Mouse (Mus musculus): ENCODE data around the gene Pnkp. TPM values are rescaled to one million over a fixed set of nuclear protein-coding genes. Genes with fewer than 3 reads are reported as not detected.
"Not testable (repeated sequence)": the region's sequence is repeated elsewhere in the genome, so short reads cannot be mapped to it uniquely, and the experiment has no call there.

Gene Pnkp
- polyA plus RNA-seq, 3 experiments from 2014 or later, result 43.2 to 49.7 (median 46.8) TPM

GRCm38 (mm10) chr7:44870614-44871013 is 13.7 kb downstream of the Pnkp start:
- ATAC-seq, result no peak

- no peak for ATAC-seq
Measured at GRCm38 (mm10) chr7:44871181-44871580, 14.2 kb downstream of the Pnkp start.

GRCm38 (mm10) chr7:44871774-44872173 is 14.8 kb downstream of the Pnkp start:
- ATAC-seq, result not testable (repeated sequence)

GRCm38 (mm10) chr7:44877833-44878232 is 20.9 kb downstream of the Pnkp start:
- ATAC-seq, result no peak

- no peak for ATAC-seq
Measured at GRCm38 (mm10) chr7:44883036-44883435, 26.1 kb downstream of the Pnkp start.

- no peak for ATAC-seq
Measured at GRCm38 (mm10) chr7:44884637-44885036, 27.7 kb downstream of the Pnkp start.

- ATAC-seq, result no peak
Measured at GRCm38 (mm10) chr7:44886964-44887363, 30.0 kb downstream of the Pnkp start.

GRCm38 (mm10) chr7:44888256-44889105 is 31.5 kb downstream of the Pnkp start:
- ATAC-seq, result no peak

- no peak for ATAC-seq
Measured at GRCm38 (mm10) chr7:44890180-44890579, 33.2 kb downstream of the Pnkp start.

GRCm38 (mm10) chr7:44890737-44891136 is 33.8 kb downstream of the Pnkp start:
- no peak for ATAC-seq

GRCm38 (mm10) chr7:44891611-44892010 is 34.7 kb downstream of the Pnkp start:
- no peak for ATAC-seq

- peak; percentile 42 for ATAC-seq
Measured at GRCm38 (mm10) chr7:44892276-44892921, 35.5 kb downstream of the Pnkp start, which contains the start of gene Med25. Gene Med25, minus strand, starts transcription at chr7:44892712.

- no peak for ATAC-seq
Measured at GRCm38 (mm10) chr7:44893197-44893596, 36.3 kb downstream of the Pnkp start.

- no peak for ATAC-seq
Measured at GRCm38 (mm10) chr7:44894175-44894574, 37.2 kb downstream of the Pnkp start.

GRCm38 (mm10) chr7:44895206-44895592 is 38.3 kb downstream of the Pnkp start:
- ATAC-seq, result no peak

- ATAC-seq, result peak; percentile 89
Measured at GRCm38 (mm10) chr7:44895593-44896434, 38.9 kb downstream of the Pnkp start, which contains the start of gene Fuz. Gene Fuz, plus strand, starts transcription at chr7:44896079.

GRCm38 (mm10) chr7:44896499-44896898 is 39.6 kb downstream of the Pnkp start:
- no peak for ATAC-seq

- no peak for ATAC-seq
Measured at GRCm38 (mm10) chr7:44898607-44899006, 41.7 kb downstream of the Pnkp start.

GRCm38 (mm10) chr7:44900632-44901031 is 43.7 kb downstream of the Pnkp start:
- no peak for ATAC-seq

GRCm38 (mm10) chr7:44901230-44901722 is 44.3 kb downstream of the Pnkp start:
- ATAC-seq, result peak; percentile 76

GRCm38 (mm10) chr7:44905430-44905829 is 48.5 kb downstream of the Pnkp start:
- ATAC-seq, result no peak

GRCm38 (mm10) chr7:44908706-44909476 is 52.0 kb downstream of the Pnkp start:
- no peak for ATAC-seq
